Mouse (Mus musculus) megakaryocyte-erythroid progenitor cell, adult 5 weeks (primary cell): ENCODE results near the gene Sytl3. TPM values are rescaled to one million over a fixed set of nuclear protein-coding genes. Genes with fewer than 3 reads are reported as not detected.

Experiments
- polyA plus RNA-seq: library from polyadenylated mRNA; stranded (reverse); fragments of >175 nt; gene quantifications from 2 replicates; pipeline ENCODE4 v1.2.3, GENCODE M21; 2012

The Sytl3 gene
- polyA plus RNA-seq, result 0.22 and 0.39 TPM in 2 replicates

DNA sequence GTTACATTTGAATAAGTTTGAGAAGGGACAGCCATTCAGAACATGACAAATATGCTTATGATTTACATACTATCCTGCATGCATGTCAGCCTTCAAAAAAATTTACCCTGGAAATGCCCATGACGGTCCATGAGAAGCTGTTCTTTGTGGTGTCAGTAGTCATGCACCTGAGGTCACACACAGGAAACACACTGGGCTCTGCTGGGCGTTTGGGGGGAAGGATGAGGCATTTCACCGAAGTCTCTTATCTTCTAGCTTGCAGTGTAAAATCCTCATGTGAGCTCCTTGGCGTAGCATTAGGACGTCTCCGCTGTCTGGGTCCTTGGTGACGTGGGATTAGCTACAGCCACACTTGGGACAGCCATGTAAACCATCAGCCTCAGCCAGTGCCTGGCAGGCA lies at the start of gene Sytl3:
Sytl3 (plus strand) TSS at position 293 of the 400 bp plus-strand sequence.

DNA sequence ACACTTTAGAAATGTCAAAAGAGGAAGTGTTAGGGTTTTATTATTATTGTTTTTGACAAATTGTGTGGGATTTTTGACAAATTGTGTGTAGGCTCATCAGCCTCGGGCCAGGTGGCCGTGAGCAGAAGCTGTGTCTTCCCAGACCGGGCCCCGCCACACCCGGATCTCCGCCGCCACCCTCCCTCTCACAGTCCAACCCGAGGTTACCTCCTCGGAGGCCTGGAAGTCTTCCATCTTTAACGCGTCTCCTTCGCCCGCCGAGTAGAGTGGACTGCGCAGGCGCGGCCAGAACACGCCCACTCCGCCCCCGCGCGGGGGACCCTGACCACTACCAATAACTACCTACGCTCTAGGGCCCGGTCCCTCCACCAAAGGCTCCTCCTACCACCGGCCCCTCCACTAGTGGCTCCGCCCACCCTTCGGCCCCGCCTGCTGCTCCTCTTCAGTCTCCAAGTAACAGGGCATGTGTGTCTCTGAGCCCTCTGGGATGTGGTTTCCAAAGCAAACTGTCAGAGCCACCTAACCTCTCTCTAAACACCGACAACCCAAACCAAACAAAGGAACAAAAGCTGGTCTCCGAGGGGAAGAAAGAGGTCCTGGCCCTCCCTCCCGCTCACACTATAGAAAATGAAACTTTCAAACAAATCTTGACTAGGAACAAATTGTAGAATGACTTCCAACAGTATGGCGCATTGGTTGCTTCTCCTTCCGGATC lies 3.2 kb upstream of the Sytl3 start, which contains the start of gene Dynlt1f:
Dynlt1f (minus strand) TSS at position 334 of the 715 bp plus-strand sequence.

DNA sequence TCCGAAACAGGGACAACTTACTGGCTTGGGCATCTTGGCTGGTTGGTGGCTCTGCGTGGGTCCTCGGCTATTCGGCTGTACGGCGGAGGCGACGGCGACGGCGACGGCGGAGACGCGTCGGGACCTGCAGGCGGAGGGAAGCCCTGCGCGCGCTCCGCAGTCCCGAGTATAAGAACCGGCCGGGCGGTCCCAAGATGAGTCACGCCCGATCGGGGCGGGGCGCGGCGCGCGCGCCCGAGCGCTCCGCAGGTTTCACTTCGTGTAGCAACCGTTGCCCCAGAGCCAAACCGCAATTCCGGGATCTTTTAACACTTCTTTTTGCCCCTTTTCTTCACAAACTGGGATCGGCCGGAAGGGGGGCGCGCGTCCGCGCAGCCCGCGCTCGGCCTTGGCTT lies 123.7 kb downstream of the Sytl3 start, which contains the start of gene Ezr:
Ezr (minus strand) TSS at position 174 of the 395 bp plus-strand sequence.

Other genes with a start within 250 kb of the Sytl3 start
- gene Dynlt1b, start 229.0 kb upstream of the Sytl3 start, polyA plus RNA-seq, result 6.0 and 8.8 TPM in 2 replicates
- 0.46 and 1.7 TPM in 2 replicates for gene Dynlt1c, start 57.4 kb upstream of the Sytl3 start, polyA plus RNA-seq
- 3.9 and 5.0 TPM in 2 replicates for gene Dynlt1f, start 3.2 kb upstream of the Sytl3 start, polyA plus RNA-seq
- gene Ezr, start 123.7 kb downstream of the Sytl3 start, polyA plus RNA-seq, result 288 and 493 TPM in 2 replicates